Mouse (Mus musculus): ENCODE data around the gene Il12a.
"Not testable (repeated sequence)": the region's sequence is repeated elsewhere in the genome, so short reads cannot be mapped to it uniquely, and the experiment has no call there.

Gene Il12a

GRCm38 (mm10) chr3:68743472-68743732, 53.0 kb downstream of the Il12a start:
- no peak for DNase-seq

DNA sequence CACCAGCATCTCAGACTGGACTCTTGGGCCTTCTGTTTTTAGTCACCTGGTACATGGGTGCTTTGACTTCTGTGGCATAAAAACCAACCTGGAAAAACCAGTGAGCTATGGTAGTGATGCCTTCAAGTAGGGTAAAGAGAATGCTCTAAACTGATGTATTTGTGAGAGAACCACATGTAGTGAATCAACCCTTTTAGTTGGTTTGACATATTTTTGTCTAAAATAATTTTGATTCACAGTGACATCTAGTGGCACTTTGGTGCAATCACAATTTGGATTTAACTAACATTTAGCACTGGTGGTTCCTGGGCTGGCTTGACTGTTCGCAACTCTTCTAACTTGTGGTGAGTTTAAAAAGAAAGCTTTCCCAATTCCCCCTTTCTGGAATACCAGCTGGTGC, 53.7 kb downstream of the Il12a start:
- peak in 1 of 2 experiments; percentile 16 for DNase-seq

DNA sequence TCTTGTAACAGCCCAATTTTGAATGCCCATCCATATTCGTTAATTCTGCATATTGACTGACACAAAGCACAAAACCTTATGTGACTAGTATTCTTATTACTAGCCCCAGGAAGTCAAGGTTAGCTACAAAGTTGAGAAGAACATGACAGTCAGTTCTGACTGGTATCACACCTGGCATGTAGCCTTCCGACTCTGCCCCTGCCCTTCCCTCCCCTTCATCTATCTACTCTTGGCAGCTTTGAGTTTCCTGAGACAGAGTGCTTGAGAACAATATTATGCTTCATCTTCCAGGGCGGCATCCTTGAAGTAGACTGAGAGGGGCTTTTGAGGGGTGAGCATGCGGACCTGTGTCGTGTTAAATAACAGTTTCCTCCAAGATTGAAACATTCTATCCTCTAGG, 54.6 kb downstream of the Il12a start:
- DNase-seq = no peak

- DNase-seq = not testable (repeated sequence)
These were observed 55.8 kb downstream of the Il12a start for GRCm38 (mm10) chr3:68746282-68746681.

All from B cell, adult 2 months (primary cell).